Mouse (Mus musculus): ENCODE measurements around the gene Taco1. TPM values are rescaled to one million over a fixed set of nuclear protein-coding genes. Genes with fewer than 3 reads are reported as not detected.
"Not testable (repeated sequence)": the region's sequence is repeated elsewhere in the genome, so short reads cannot be mapped to it uniquely, and the experiment has no call there.

Taco1 gene
- polyA plus RNA-seq (2011; ENCODE audit: insufficient read depth, insufficient read length, low replicate concordance, missing spikeins) = 6.6 and 11.8 TPM in 2 replicates

DNA sequence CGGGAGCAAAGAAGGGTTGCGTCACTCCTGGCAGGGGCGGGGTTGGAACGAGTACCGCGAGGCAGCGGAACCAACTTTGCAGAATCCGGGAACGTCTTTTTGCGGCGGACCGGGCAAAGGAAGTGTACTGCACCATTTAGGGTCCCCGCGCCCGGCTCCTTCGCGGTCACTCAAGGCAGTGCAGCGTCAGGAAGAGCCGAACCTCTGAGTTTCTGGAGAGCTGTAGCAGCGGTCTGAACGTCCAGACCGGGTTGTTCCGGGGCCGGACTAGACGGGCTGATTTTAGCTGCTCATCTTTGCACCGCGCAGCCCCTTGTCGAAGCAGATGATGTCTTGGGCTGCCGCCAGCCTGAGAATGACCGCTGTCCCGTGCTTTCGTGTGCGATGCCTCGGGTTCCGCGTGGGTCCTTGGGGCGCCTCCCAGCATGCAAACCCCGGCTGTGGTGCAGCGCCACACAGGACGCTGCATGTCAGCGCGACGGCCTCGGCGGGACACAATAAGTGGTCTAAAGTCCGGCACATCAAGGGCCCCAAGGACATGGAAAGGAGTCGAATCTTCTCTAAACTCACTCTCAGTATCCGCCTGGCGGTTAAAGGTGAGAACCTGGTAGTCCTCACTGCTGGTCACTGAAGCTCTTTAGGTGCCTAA lies at the start of gene Taco1:
TSS of gene Taco1 (plus strand) at position 139 of the 649 bp plus-strand sequence.
- H3K4me1 ChIP-seq (ENCODE audit: control insufficient read depth, insufficient read depth, low read length) = peaks cover 2% of the 10 kb centered on the region; the same call in 1 of the 2 replicates
- H3K4me3 ChIP-seq (replicated peaks; ENCODE audit: control insufficient read depth, low read depth, low read length) = peak within 1 kb of the TSS; percentile 96
- peak; percentile 68; the same call in 1 of the 2 replicates for TF ChIP-seq POLR2A (IDR thresholded peaks at IDR 0.05; ENCODE audit: borderline replicate concordance, control insufficient read depth, low read depth, low read length)
- TF ChIP-seq CTCF (IDR thresholded peaks at IDR 0.05; ENCODE audit: control insufficient read depth, insufficient read depth, low read length) = peak; percentile 15; the same call in 1 of the 2 replicates
- WGBS = under 1% methylated on average over 49 of the region's 49 CpGs
- H3K27ac ChIP-seq (ENCODE audit: control insufficient read depth, insufficient read depth, low read depth, low read length, poor library complexity) = peak within 1 kb of the TSS; percentile 92

GRCm38 (mm10) chr11:106016440-106016839 lies 49.4 kb upstream of the Taco1 start:
- Histone ChIP-seq H3K4me1 (ENCODE audit: control insufficient read depth, insufficient read depth, low read length) (no peaks in the 10 kb centered on the region), H3K4me3 (replicated peaks; ENCODE audit: control insufficient read depth, low read depth, low read length) (no peak overlapping the region), H3K27ac (ENCODE audit: control insufficient read depth, insufficient read depth, low read depth, low read length, poor library complexity) (no peak overlapping the region)
- no peak for TF ChIP-seq CTCF (IDR thresholded peaks at IDR 0.05; ENCODE audit: control insufficient read depth, insufficient read depth, low read length)
- TF ChIP-seq POLR2A (IDR thresholded peaks at IDR 0.05; ENCODE audit: borderline replicate concordance, control insufficient read depth, low read depth, low read length) = no peak
- WGBS = 67% methylated on average over 5 of the region's 5 CpGs

DNA sequence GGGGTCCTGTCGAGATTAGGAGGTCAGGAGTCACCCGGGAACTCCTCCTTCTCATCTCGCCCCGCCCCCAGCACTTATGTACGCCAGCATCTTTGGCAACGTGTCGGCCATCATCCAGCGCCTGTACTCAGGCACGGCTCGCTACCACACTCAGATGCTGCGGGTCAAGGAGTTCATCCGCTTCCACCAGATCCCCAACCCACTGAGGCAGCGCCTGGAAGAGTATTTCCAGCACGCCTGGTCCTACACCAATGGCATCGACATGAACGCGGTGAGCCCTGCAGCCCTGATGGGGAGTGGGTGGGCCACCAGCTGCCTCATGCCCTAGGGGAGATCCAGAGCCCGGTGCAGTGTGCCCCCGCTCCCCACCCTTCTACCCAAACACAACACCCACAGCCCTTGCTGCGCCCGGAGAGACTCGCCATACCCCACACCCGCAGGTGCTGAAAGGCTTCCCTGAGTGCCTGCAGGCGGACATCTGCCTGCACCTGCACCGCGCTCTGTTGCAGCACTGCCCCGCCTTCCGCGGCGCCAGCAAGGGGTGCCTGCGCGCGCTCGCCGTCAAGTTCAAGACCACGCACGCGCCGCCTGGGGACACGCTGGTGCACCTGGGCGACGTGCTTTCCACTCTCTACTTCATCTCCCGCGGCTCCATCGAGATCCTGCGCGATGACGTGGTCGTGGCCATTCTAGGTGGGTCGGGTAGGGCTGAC lies 45.7 kb upstream of the Taco1 start:
- no peaks in the 10 kb centered on the region for H3K4me1 ChIP-seq (ENCODE audit: control insufficient read depth, insufficient read depth, low read length)
- WGBS = 2% methylated on average over 50 of the region's 50 CpGs
- no peak for TF ChIP-seq CTCF (IDR thresholded peaks at IDR 0.05; ENCODE audit: control insufficient read depth, insufficient read depth, low read length)
- no peak overlapping the region; the same call in 1 of the 2 replicates for H3K27ac ChIP-seq (ENCODE audit: control insufficient read depth, insufficient read depth, low read depth, low read length, poor library complexity)
- no peak overlapping the region for H3K4me3 ChIP-seq (replicated peaks; ENCODE audit: control insufficient read depth, low read depth, low read length)

GRCm38 (mm10) chr11:106025774-106026173 lies 40.1 kb upstream of the Taco1 start:
- WGBS = 56% methylated on average over 3 of the region's 3 CpGs
- TF ChIP-seq POLR2A (IDR thresholded peaks at IDR 0.05; ENCODE audit: borderline replicate concordance, control insufficient read depth, low read depth, low read length) (no peak), CTCF (IDR thresholded peaks at IDR 0.05; ENCODE audit: control insufficient read depth, insufficient read depth, low read length) (no peak)

DNA sequence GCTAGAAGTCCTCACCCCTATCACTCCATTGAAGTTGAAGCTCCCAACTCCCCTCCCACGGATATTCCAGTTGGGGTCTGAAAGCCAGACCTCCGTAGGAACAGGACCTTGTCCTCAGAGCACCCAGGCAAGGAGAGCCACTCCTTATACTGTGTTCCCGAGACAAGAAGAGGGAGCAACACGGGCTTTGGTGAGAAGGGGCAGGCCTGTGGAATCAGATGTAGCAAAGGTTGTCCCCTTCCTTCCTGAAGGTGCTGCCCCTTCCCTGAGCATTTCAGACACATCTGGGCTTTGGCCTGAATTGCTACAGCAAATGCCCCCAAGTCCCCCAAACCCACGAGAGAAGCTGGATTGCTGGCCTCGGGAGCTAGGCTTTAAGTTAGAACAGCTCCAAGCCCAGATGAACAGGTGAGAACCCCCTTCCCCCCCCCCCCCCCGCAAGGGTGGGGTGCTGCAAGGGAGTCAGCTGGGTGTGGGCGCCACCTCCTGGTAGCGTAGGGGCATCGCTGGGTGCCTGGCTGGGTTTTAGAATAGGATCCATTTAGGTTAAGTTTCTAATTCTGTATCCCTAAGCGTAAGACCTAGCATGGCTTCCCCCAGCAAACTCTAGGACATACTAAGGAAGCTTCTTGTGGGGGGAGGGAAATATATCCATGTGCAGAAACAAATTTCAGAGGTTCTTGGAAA lies 39.3 kb upstream of the Taco1 start:
- TF ChIP-seq POLR2A (IDR thresholded peaks at IDR 0.05; ENCODE audit: borderline replicate concordance, control insufficient read depth, low read depth, low read length) (no peak), CTCF (IDR thresholded peaks at IDR 0.05; ENCODE audit: control insufficient read depth, insufficient read depth, low read length) (peak; percentile 76)
- no peaks in the 10 kb centered on the region for H3K4me1 ChIP-seq (ENCODE audit: control insufficient read depth, insufficient read depth, low read length)
- 26% methylated on average over 11 of the region's 11 CpGs for WGBS

More at GRCm38 (mm10) chr11:106025774-106026173, 40.1 kb upstream of the Taco1 start:
- no peak overlapping the region for H3K4me3 ChIP-seq (replicated peaks; ENCODE audit: control insufficient read depth, low read depth, low read length)
- H3K27ac ChIP-seq (ENCODE audit: control insufficient read depth, insufficient read depth, low read depth, low read length, poor library complexity) = no peak overlapping the region
- no peaks in the 10 kb centered on the region for H3K4me1 ChIP-seq (ENCODE audit: control insufficient read depth, insufficient read depth, low read length)

DNA sequence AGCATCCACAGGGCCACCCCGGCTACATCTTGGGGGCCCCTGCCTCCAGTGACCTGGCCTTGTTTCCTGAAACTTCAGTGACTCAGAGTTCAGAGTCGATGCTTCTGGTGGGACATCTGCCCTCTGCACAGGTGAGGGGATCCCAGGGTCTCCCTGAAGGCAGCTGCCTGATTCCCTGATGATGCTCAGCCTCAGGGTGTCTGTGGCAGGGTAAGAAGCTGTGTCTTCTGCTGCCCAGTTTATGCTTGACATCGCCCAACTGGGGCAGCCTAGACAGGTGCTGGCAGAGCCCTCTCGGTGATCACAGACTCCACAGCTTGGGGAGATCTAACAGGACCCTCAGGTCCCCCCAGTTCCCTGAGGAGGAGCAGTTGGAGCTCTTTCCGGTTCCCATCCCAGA lies 38.3 kb upstream of the Taco1 start:
- Histone ChIP-seq H3K4me1 (ENCODE audit: control insufficient read depth, insufficient read depth, low read length) (no peaks in the 10 kb centered on the region), H3K4me3 (replicated peaks; ENCODE audit: control insufficient read depth, low read depth, low read length) (no peak overlapping the region), H3K27ac (ENCODE audit: control insufficient read depth, insufficient read depth, low read depth, low read length, poor library complexity) (no peak overlapping the region)
- TF ChIP-seq CTCF (IDR thresholded peaks at IDR 0.05; ENCODE audit: control insufficient read depth, insufficient read depth, low read length) = no peak
- TF ChIP-seq POLR2A (IDR thresholded peaks at IDR 0.05; ENCODE audit: borderline replicate concordance, control insufficient read depth, low read depth, low read length) = no peak
- 90% methylated on average over 5 of the region's 5 CpGs for WGBS

More for the DNA sequence above, 39.3 kb upstream of the Taco1 start:
- no peak overlapping the region for H3K27ac ChIP-seq (ENCODE audit: control insufficient read depth, insufficient read depth, low read depth, low read length, poor library complexity)
- H3K4me3 ChIP-seq (replicated peaks; ENCODE audit: control insufficient read depth, low read depth, low read length) = no peak overlapping the region

DNA sequence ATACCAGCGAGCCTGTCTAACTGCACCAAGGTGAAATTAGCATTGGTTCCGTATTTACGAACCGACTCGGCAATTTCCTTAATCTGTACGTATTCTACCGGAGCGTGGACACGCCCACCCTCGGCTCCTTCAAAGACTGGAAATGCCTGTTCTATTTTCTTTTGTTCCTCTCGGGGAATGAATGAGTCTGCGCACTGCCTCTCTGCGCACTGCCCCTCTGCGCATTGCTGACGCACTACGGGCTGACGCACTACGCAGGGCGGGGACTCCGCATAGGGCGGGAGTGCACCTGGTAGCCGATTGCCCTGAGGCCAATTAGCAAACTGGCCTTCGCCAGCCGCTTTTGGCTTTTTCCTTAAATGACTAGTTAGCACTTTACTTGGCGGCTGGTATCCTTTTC lies 33.8 kb upstream of the Taco1 start:
- not testable (repeated sequence) for H3K4me3 ChIP-seq (replicated peaks; ENCODE audit: control insufficient read depth, low read depth, low read length); H3K27ac ChIP-seq (ENCODE audit: control insufficient read depth, insufficient read depth, low read depth, low read length, poor library complexity); H3K4me1 ChIP-seq (ENCODE audit: control insufficient read depth, insufficient read depth, low read length)
- 20% methylated on average over 13 of the region's 25 CpGs for WGBS

DNA sequence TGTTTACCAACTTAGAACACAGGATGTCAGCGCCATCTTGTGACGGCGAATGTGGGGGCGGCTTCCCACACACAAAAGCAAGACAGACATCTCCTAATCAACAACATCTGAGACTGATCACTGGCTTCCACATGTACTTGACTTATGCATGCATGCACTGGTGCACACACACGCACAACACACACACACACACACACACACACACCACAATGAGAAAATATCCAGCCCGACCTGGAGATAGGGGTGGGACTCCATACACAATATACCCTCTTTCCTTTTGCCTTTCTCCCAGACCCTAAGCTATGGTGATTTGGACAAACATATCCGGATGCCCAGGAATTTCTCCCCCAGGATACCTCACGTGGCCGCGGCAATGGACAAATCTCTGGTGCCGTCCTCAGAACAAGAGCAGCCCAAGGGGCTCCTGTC lies 32.4 kb upstream of the Taco1 start:
- peaks cover 1% of the 10 kb centered on the region; the same call in 1 of the 2 replicates for H3K4me1 ChIP-seq (ENCODE audit: control insufficient read depth, insufficient read depth, low read length)
- 29% methylated on average over 11 of the region's 11 CpGs for WGBS
- H3K27ac ChIP-seq (ENCODE audit: control insufficient read depth, insufficient read depth, low read depth, low read length, poor library complexity) = peak overlapping the region; percentile 93
- peak overlapping the region; percentile 83 for H3K4me3 ChIP-seq (replicated peaks; ENCODE audit: control insufficient read depth, low read depth, low read length)
- TF ChIP-seq CTCF (IDR thresholded peaks at IDR 0.05; ENCODE audit: control insufficient read depth, insufficient read depth, low read length) (no peak), POLR2A (IDR thresholded peaks at IDR 0.05; ENCODE audit: borderline replicate concordance, control insufficient read depth, low read depth, low read length) (no peak)
